Mouse (Mus musculus) natural killer cell, adult 2 months (primary cell): ENCODE data around the gene Wdr60.
"Not testable (repeated sequence)": the region's sequence is repeated elsewhere in the genome, so short reads cannot be mapped to it uniquely, and the experiment has no call there.

ENCODE experiments used
- DNase-seq, 2 experiments: peaks; one replicate each; pipeline ENCODE4 v3.0.0; 2022; ENCODE audit warnings: low spot score in 2 of 2

The Wdr60 gene

GRCm38 (mm10) chr12:116262555-116263341, at the start of gene Wdr60:
Gene Wdr60 (minus strand): TSS chr12:116263022.
- DNase-seq = peak; percentile 63 to 73

- DNase-seq = no peak
Measured at GRCm38 (mm10) chr12:116308612-116309011, 45.8 kb upstream of the Wdr60 start.

- DNase-seq = no peak
Measured at GRCm38 (mm10) chr12:116307870-116308269, 45.0 kb upstream of the Wdr60 start.

- no peak for DNase-seq
Measured at GRCm38 (mm10) chr12:116306042-116306441, 43.2 kb upstream of the Wdr60 start.

- no peak for DNase-seq
Measured at GRCm38 (mm10) chr12:116302181-116302580, 39.4 kb upstream of the Wdr60 start.

- no peak for DNase-seq
Measured at GRCm38 (mm10) chr12:116299906-116300305, 37.1 kb upstream of the Wdr60 start.

GRCm38 (mm10) chr12:116293599-116294292, 30.9 kb upstream of the Wdr60 start:
- DNase-seq = no peak

GRCm38 (mm10) chr12:116293185-116293584, 30.4 kb upstream of the Wdr60 start:
- no peak for DNase-seq

GRCm38 (mm10) chr12:116283511-116283910, 20.7 kb upstream of the Wdr60 start:
- DNase-seq = peak in 1 of 2 experiments; percentile 27

GRCm38 (mm10) chr12:116282856-116283255, 20.0 kb upstream of the Wdr60 start:
- peak in 1 of 2 experiments; percentile 2 for DNase-seq

GRCm38 (mm10) chr12:116281427-116282281, 18.8 kb upstream of the Wdr60 start:
- DNase-seq = peak; percentile 26 to 36

GRCm38 (mm10) chr12:116280653-116281364, 18.0 kb upstream of the Wdr60 start, which contains the start of gene Esyt2:
Gene Esyt2 (plus strand): TSS chr12:116281196.
- peak; percentile 98 to 99 for DNase-seq

- no peak for DNase-seq
Measured at GRCm38 (mm10) chr12:116280149-116280652, 17.4 kb upstream of the Wdr60 start.

GRCm38 (mm10) chr12:116279181-116279580, 16.4 kb upstream of the Wdr60 start:
- DNase-seq = no peak

GRCm38 (mm10) chr12:116278541-116278940, 15.7 kb upstream of the Wdr60 start:
- no peak for DNase-seq

- no peak for DNase-seq
Measured at GRCm38 (mm10) chr12:116276961-116277360, 14.1 kb upstream of the Wdr60 start.

- no peak for DNase-seq
Measured at GRCm38 (mm10) chr12:116275631-116276030, 12.8 kb upstream of the Wdr60 start.

- not testable (repeated sequence) for DNase-seq
Measured at GRCm38 (mm10) chr12:116275086-116275485, 12.3 kb upstream of the Wdr60 start, which contains the start of gene Gm11027. Gene Gm11027 (plus strand): TSS chr12:116275386.

GRCm38 (mm10) chr12:116273733-116274132, 10.9 kb upstream of the Wdr60 start:
- no peak for DNase-seq

GRCm38 (mm10) chr12:116271071-116271470, 8.2 kb upstream of the Wdr60 start:
- DNase-seq = no peak

- DNase-seq = no peak
Measured at GRCm38 (mm10) chr12:116270538-116270937, 7.7 kb upstream of the Wdr60 start.
